Mouse (Mus musculus): ENCODE measurements around the gene Gigyf2.

Gene Gigyf2

GRCm38 (mm10) chr1:87315894-87316293 lies 10.9 kb upstream of the Gigyf2 start:
- in situ Hi-C loops (cut with MboI; ENCODE audit: low sequenced_read_pairs), result no loop called here

GRCm38 (mm10) chr1:87316672-87317071 lies 10.1 kb upstream of the Gigyf2 start:
- in situ Hi-C loops (cut with MboI; ENCODE audit: low sequenced_read_pairs), result no loop called here

GRCm38 (mm10) chr1:87321071-87321470 lies 5.7 kb upstream of the Gigyf2 start:
- in situ Hi-C loops (cut with MboI; ENCODE audit: low sequenced_read_pairs), result no loop called here

- in situ Hi-C loops (cut with MboI; ENCODE audit: low sequenced_read_pairs), result no loop called here
Observed at GRCm38 (mm10) chr1:87322778-87323177, 4.0 kb upstream of the Gigyf2 start.

GRCm38 (mm10) chr1:87324649-87325048 lies 2.1 kb upstream of the Gigyf2 start:
- in situ Hi-C loops (cut with MboI; ENCODE audit: low sequenced_read_pairs), result no loop called here

- in situ Hi-C loops (cut with MboI; ENCODE audit: low sequenced_read_pairs), result no loop called here
Observed at GRCm38 (mm10) chr1:87327165-87327861, 515 bp downstream of the Gigyf2 start.

GRCm38 (mm10) chr1:87331774-87332173 lies 5.0 kb downstream of the Gigyf2 start:
- in situ Hi-C loops (cut with MboI; ENCODE audit: low sequenced_read_pairs), result no loop called here

- in situ Hi-C loops (cut with MboI; ENCODE audit: low sequenced_read_pairs), result no loop called here
Observed at GRCm38 (mm10) chr1:87350576-87350975, 23.8 kb downstream of the Gigyf2 start.

- in situ Hi-C loops (cut with MboI; ENCODE audit: low sequenced_read_pairs), result loop anchor here (10.0 kb wide), 1 partner anchor 115 kb away; no protein-coding TSS in a partner anchor
Observed at GRCm38 (mm10) chr1:87360276-87360675, 33.5 kb downstream of the Gigyf2 start.

- in situ Hi-C loops (cut with MboI; ENCODE audit: low sequenced_read_pairs), result no loop called here
Observed at GRCm38 (mm10) chr1:87378024-87378560, 51.3 kb downstream of the Gigyf2 start.

- in situ Hi-C loops (cut with MboI; ENCODE audit: low sequenced_read_pairs), result no loop called here
Observed at GRCm38 (mm10) chr1:87379919-87380318, 53.1 kb downstream of the Gigyf2 start.

- in situ Hi-C loops (cut with MboI; ENCODE audit: low sequenced_read_pairs), result no loop called here
Observed at GRCm38 (mm10) chr1:87381152-87381551, 54.4 kb downstream of the Gigyf2 start.

- in situ Hi-C loops (cut with MboI; ENCODE audit: low sequenced_read_pairs), result no loop called here
Observed at GRCm38 (mm10) chr1:87386436-87387092, 59.8 kb downstream of the Gigyf2 start.

- in situ Hi-C loops (cut with MboI; ENCODE audit: low sequenced_read_pairs), result no loop called here
Observed at GRCm38 (mm10) chr1:87393444-87394195, 66.8 kb downstream of the Gigyf2 start.

GRCm38 (mm10) chr1:87394594-87394993 lies 67.8 kb downstream of the Gigyf2 start, which contains the start of gene Kcnj13:
Gene Kcnj13, minus strand, starts transcription at chr1:87394729.
- in situ Hi-C loops (cut with MboI; ENCODE audit: low sequenced_read_pairs), result no loop called here

GRCm38 (mm10) chr1:87396923-87397586 lies 70.3 kb downstream of the Gigyf2 start:
- in situ Hi-C loops (cut with MboI; ENCODE audit: low sequenced_read_pairs), result no loop called here

GRCm38 (mm10) chr1:87404710-87405109 lies 77.9 kb downstream of the Gigyf2 start:
- in situ Hi-C loops (cut with MboI; ENCODE audit: low sequenced_read_pairs), result no loop called here

- in situ Hi-C loops (cut with MboI; ENCODE audit: low sequenced_read_pairs), result no loop called here
Observed at GRCm38 (mm10) chr1:87406012-87406411, 79.2 kb downstream of the Gigyf2 start.

- in situ Hi-C loops (cut with MboI; ENCODE audit: low sequenced_read_pairs), result no loop called here
Observed at GRCm38 (mm10) chr1:87409380-87409779, 82.6 kb downstream of the Gigyf2 start.

GRCm38 (mm10) chr1:87418733-87419132 lies 91.9 kb downstream of the Gigyf2 start:
- in situ Hi-C loops (cut with MboI; ENCODE audit: low sequenced_read_pairs), result no loop called here

GRCm38 (mm10) chr1:87435125-87435524 lies 108.3 kb downstream of the Gigyf2 start:
- in situ Hi-C loops (cut with MboI; ENCODE audit: low sequenced_read_pairs), result no loop called here

Measured in CH12F3 (cell line).